Mouse (Mus musculus) lung, postnatal 0 days (tissue): ENCODE data around the gene Slc25a23. TPM values are rescaled to one million over a fixed set of nuclear protein-coding genes. Genes with fewer than 3 reads are reported as not detected.
"Not testable (repeated sequence)": the region's sequence is repeated elsewhere in the genome, so short reads cannot be mapped to it uniquely, and the experiment has no call there.

Source experiments
- ATAC-seq: fragments of 200-750 bp; cut with Nextera tagmentation; 2 replicates; pipeline ENCODE4 v1.8.0; 2017; ENCODE audit warnings: moderate library complexity
- DNase-seq: peaks from one replicate; pipeline ENCODE4 v3.0.0-alpha.2; 2016; ENCODE audit warnings: low spot score
- H3K27ac ChIP-seq: fragments of 300-500 bp; sonication (generic); 2 replicates; pipeline ENCODE4 v1.5.1; 2014; ENCODE audit warnings: antibody characterized with exemption, mild to moderate bottlenecking, low read length, mixed read lengths
- H3K27me3 ChIP-seq: fragments of 300-500 bp; sonication (generic); replicated peaks from 2 replicates; pipeline ENCODE4 v1.6.1; 2014; ENCODE audit warnings: low read length, mixed read lengths; ENCODE audit not compliant: insufficient read depth
- H3K36me3 ChIP-seq: fragments of 300-500 bp; sonication (generic); 2 replicates; pipeline ENCODE4 v1.6.1; 2014; ENCODE audit warnings: low read length, mixed read lengths; ENCODE audit not compliant: insufficient read depth
- H3K4me1 ChIP-seq: fragments of 300-500 bp; sonication (generic); 2 replicates; pipeline ENCODE4 v1.6.1; 2014; ENCODE audit warnings: antibody characterized with exemption, low read depth, low read length, mixed read lengths; ENCODE audit not compliant: insufficient read depth
- H3K4me2 ChIP-seq: fragments of 300-500 bp; sonication (generic); replicated peaks from 2 replicates; pipeline ENCODE4 v1.6.1; 2014; ENCODE audit warnings: low read depth, mild to moderate bottlenecking, low read length, moderate library complexity, mixed read lengths
- H3K4me3 ChIP-seq: fragments of 300-500 bp; sonication (generic); 2 replicates; pipeline ENCODE4 v1.5.1; 2014; ENCODE audit warnings: low read depth, low read length
- H3K9ac ChIP-seq: fragments of 300-500 bp; sonication (generic); replicated peaks from 2 replicates; pipeline ENCODE4 v1.6.1; 2014; ENCODE audit warnings: low read depth, mild to moderate bottlenecking
- H3K9me3 ChIP-seq: fragments of 300-500 bp; sonication (generic); 2 replicates; pipeline ENCODE4 v1.6.1; 2016; ENCODE audit warnings: low read length, mixed read lengths
- CTCF ChIP-seq: IDR thresholded peaks from 2 replicates; pipeline ENCODE4 v1.5.1; 2016; ENCODE audit warnings: antibody characterized with exemption, mild to moderate bottlenecking
- EP300 ChIP-seq: IDR thresholded peaks from 2 replicates; pipeline ENCODE4 v1.6.1; 2016; ENCODE audit warnings: antibody characterized with exemption, mild to moderate bottlenecking, control low read depth
- WGBS: fragments of 180-500 bp; shearing (Covaris S2); extraction: QIAGEN DNeasy Blood & Tissue Kit; methylation state at CpG from one replicate; pipeline ENCODE4 v1.1.7; 2014; 5-methylcytosine and 5-hydroxymethylcytosine counted together
- polyA plus RNA-seq: library from polyadenylated mRNA; unstranded; fragments of >200 nt; fragmentation: Nextera tagmentation; extraction: Ambion mirVana; gene quantifications from 2 replicates; pipeline ENCODE4 v1.2.1, GENCODE M21; 2015

Slc25a23 gene
- polyA plus RNA-seq, 1 experiment from 2014 or later, result 5.9 TPM

- H3K36me3 ChIP-seq, result no peaks in the 10 kb centered on the region
- under 1% methylated on average over 38 of the region's 39 CpGs for WGBS
- H3K4me3 ChIP-seq, result peak overlapping the region; percentile 55
- TF ChIP-seq CTCF, result peak; percentile 15
- 0 out of 2 replicates have a peak, but pooled peaks have one; percentile 18 for TF ChIP-seq EP300
- H3K4me1 ChIP-seq, result no peaks in the 10 kb centered on the region
- peak overlapping the region; percentile 95 for H3K27ac ChIP-seq
- ATAC-seq, result peak; percentile 66
- peak overlapping the region; percentile 54 for H3K4me2 ChIP-seq
- peak; percentile 89 for DNase-seq
- H3K9ac ChIP-seq, result peak overlapping the region; percentile 68
- H3K9me3 ChIP-seq, result no peaks in the 10 kb centered on the region
- peaks cover 13% of the 10 kb centered on the region; the same call in 1 of the 2 replicates for H3K27me3 ChIP-seq
Measured at GRCm38 (mm10) chr17:57062011-57062521, 2.4 kb upstream of the Slc25a23 start.

GRCm38 (mm10) chr17:57061069-57061468 is 1.4 kb upstream of the Slc25a23 start:
- no peak overlapping the region for H3K9ac ChIP-seq
- WGBS, result 40% methylated on average over 10 of the region's 10 CpGs

GRCm38 (mm10) chr17:57060231-57060801 is 653 bp upstream of the Slc25a23 start:
- peak overlapping the region; percentile 95 for H3K27ac ChIP-seq
- H3K4me2 ChIP-seq, result peak overlapping the region; percentile 98
- H3K9ac ChIP-seq, result no peak overlapping the region; the same call in 1 of the 2 replicates
- peak overlapping the region; percentile 77 for H3K4me3 ChIP-seq
- under 1% methylated on average over 44 of the region's 44 CpGs for WGBS
- H3K27me3 ChIP-seq, result peaks cover 13% of the 10 kb centered on the region; the same call in 1 of the 2 replicates
- H3K36me3 ChIP-seq, result no peaks in the 10 kb centered on the region
- no peaks in the 10 kb centered on the region for H3K4me1 ChIP-seq
- TF ChIP-seq CTCF (peak; percentile 77), EP300 (peak; percentile 44; the same call in 1 of the 2 replicates)
- peak; percentile 88 for ATAC-seq
- peak; percentile 97 for DNase-seq
- no peaks in the 10 kb centered on the region for H3K9me3 ChIP-seq

More at GRCm38 (mm10) chr17:57061069-57061468, 1.4 kb upstream of the Slc25a23 start:
- Histone ChIP-seq H3K4me1 (no peaks in the 10 kb centered on the region), H3K4me3 (peak overlapping the region; percentile 77; the same call in 1 of the 2 replicates), H3K27ac (peak overlapping the region; percentile 95), H3K9me3 (no peaks in the 10 kb centered on the region), H3K4me2 (peak overlapping the region; percentile 98), H3K36me3 (no peaks in the 10 kb centered on the region), H3K27me3 (peaks cover 13% of the 10 kb centered on the region; the same call in 1 of the 2 replicates)
- no peak for TF ChIP-seq EP300
- TF ChIP-seq CTCF, result no peak
- ATAC-seq (no peak), DNase-seq (peak; percentile 11)

- DNase-seq (peak; percentile 50), ATAC-seq (no peak)
- no peaks in the 10 kb centered on the region for H3K4me1 ChIP-seq
- TF ChIP-seq CTCF, result no peak
- H3K9me3 ChIP-seq, result no peaks in the 10 kb centered on the region
- H3K4me2 ChIP-seq, result peak within 1 kb of the TSS; percentile 98
- no peaks in the 10 kb centered on the region for H3K36me3 ChIP-seq
- 0% methylated on average over 18 of the region's 22 CpGs for WGBS
- H3K4me3 ChIP-seq, result peak within 1 kb of the TSS; percentile 77
- H3K27me3 ChIP-seq, result peaks cover 13% of the 10 kb centered on the region; the same call in 1 of the 2 replicates
- H3K9ac ChIP-seq, result peak within 1 kb of the TSS; percentile 55
- H3K27ac ChIP-seq, result peak within 1 kb of the TSS; percentile 95
Measured at GRCm38 (mm10) chr17:57058891-57059485, 675 bp downstream of the Slc25a23 start, which contains the start of gene Crb3. Crb3 (plus strand) TSS chr17:57059105.

- Histone ChIP-seq H3K27ac (no peak overlapping the region), H3K27me3 (no peaks in the 10 kb centered on the region; the same call in 1 of the 2 replicates), H3K4me3 (no peak overlapping the region), H3K36me3 (no peaks in the 10 kb centered on the region), H3K4me1 (no peaks in the 10 kb centered on the region), H3K4me2 (no peak overlapping the region), H3K9ac (no peak overlapping the region), H3K9me3 (no peaks in the 10 kb centered on the region)
- TF ChIP-seq EP300, result no peak
- TF ChIP-seq CTCF, result no peak
- DNase-seq (no peak), ATAC-seq (no peak)
- WGBS, result 80% methylated on average over 3 of the region's 3 CpGs
Measured at GRCm38 (mm10) chr17:57056246-57056645, 3.4 kb downstream of the Slc25a23 start.

GRCm38 (mm10) chr17:57051679-57052078 is 8.0 kb downstream of the Slc25a23 start:
- H3K9ac ChIP-seq, H3K4me3 ChIP-seq, ATAC-seq, DNase-seq, H3K27ac ChIP-seq, H3K27me3 ChIP-seq, H3K9me3 ChIP-seq, H3K4me2 ChIP-seq, H3K36me3 ChIP-seq, H3K4me1 ChIP-seq: not testable (repeated sequence)
- 83% methylated on average over 4 of the region's 4 CpGs for WGBS
- peak; percentile 46 for TF ChIP-seq CTCF
